In the genomic region with DNA sequence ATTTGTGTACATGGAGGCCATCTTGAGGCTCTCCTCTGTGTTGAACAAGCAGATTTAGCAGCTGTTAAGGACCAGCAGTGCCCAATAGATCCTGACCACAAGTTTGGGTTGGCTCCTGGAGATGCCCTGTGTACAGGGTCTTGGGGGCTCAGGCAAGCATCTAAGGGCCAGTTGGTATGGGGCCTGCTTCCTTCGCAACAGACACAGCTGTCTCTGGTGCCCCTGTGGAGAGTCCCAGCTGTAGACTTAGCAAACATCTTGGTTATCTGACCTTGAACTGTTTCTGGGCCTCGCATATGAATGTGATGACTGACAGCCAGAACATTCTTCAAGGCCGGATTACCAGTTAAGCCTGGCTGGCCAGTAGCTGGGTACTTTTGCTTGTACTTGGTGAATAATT, we compare ENCODE assay signal across 16 mouse cellular contexts.
DNase-seq lines count a peak whose midpoint lies in the region; TF ChIP-seq lines count a peak whose summit lies in the region.
"Had no signal": no experiment of that assay in that cellular context is flagged by ENCODE, and none has a peak within 500 bp of the region (broad histone marks: within the 10 kb centered on the region; RNA-seq: fewer than 3 reads in every experiment).

No protein-coding gene starts in this region.

- H3K27ac ChIP-seq in heart, embryonic 10.5 days = no peak overlapping the region
- H3K27ac ChIP-seq: forebrain, embryonic 12.5 days; hindbrain, embryonic 12.5 days had no signal

- intact Hi-C loops in heart, postnatal 25 days (cut with DNase I) = no loop called here

- H3K4me1 ChIP-seq in heart, embryonic 10.5 days = peaks cover 9% of the 10 kb centered on the region
- H3K4me1 ChIP-seq: forebrain, embryonic 12.5 days had no signal

- H3K27me3 ChIP-seq in heart, embryonic 10.5 days (ENCODE audit: insufficient read depth, poor library complexity, severe bottlenecking) = peaks cover 33% of the 10 kb centered on the region; the same call in 1 of the 2 replicates
- no peaks in the 10 kb centered on the region for H3K27me3 ChIP-seq in myocyte (ENCODE audit: control insufficient read depth, insufficient read depth, insufficient read length)
- H3K27me3 ChIP-seq: forebrain, embryonic 12.5 days; hindbrain, embryonic 12.5 days; Patski had no signal

- no peak overlapping the region for H3ac ChIP-seq in myocyte (ENCODE audit: control insufficient read depth, insufficient read length)

- H3K36me3 ChIP-seq in heart, embryonic 10.5 days = no peaks in the 10 kb centered on the region
- H3K36me3 ChIP-seq in myocyte (ENCODE audit: control insufficient read depth, insufficient read depth) = no peaks in the 10 kb centered on the region
- H3K36me3 ChIP-seq: forebrain, embryonic 12.5 days; hindbrain, embryonic 12.5 days had no signal

- WGBS in heart, embryonic 10.5 days = 55% methylated on average over 3 of the region's 3 CpGs

- no peaks in the 10 kb centered on the region for H3K79me2 ChIP-seq in myocyte (ENCODE audit: control insufficient read depth, insufficient read depth)

- no peaks in the 10 kb centered on the region for H3K9me3 ChIP-seq in heart, embryonic 10.5 days
- H3K9me3 ChIP-seq: forebrain, embryonic 12.5 days; hindbrain, embryonic 12.5 days had no signal

- H3K4me3 ChIP-seq in heart, embryonic 10.5 days = no peak overlapping the region
- no peak overlapping the region for H3K4me3 ChIP-seq in myocyte
- H3K4me3 ChIP-seq: forebrain, embryonic 12.5 days; hindbrain, embryonic 12.5 days had no signal

- no peak for TF ChIP-seq POLR2A in myocyte (IDR thresholded peaks at IDR 0.05; ENCODE audit: insufficient read length, low read depth)

- peak; percentile 48 to 63 for DNase-seq in adrenal gland, adult (ENCODE audit: inconsistent age in 2 of 2, low spot score in 1 of 2)
- DNase-seq in adrenal gland, adult 18-20 months (ENCODE audit: low spot score in 2 of 2) = no peak
- DNase-seq in heart, embryonic 10.5 days (ENCODE audit: low spot score) = peak; percentile 55
- DNase-seq in heart, postnatal 25 days (ENCODE audit: low spot score) = no peak
- peak; percentile 67 for DNase-seq in 416B (ENCODE audit: low read depth)
- DNase-seq in cerebellum, postnatal 36 days = no peak
- DNase-seq: adrenal gland, postnatal 14 days; cerebellum, adult 18-20 months; cerebellum, adult 9-11 months; gastrocnemius, postnatal 25 days; heart, postnatal 14 days; kidney, adult 8-10 months had no signal

- H3K4me2 ChIP-seq in myocyte (ENCODE audit: low read depth) = no peak overlapping the region
- H3K4me2 ChIP-seq: forebrain, embryonic 12.5 days; hindbrain, embryonic 12.5 days had no signal

TF ChIP-seq in myocyte, 11 proteins besides CTCF, POLR2A, EP300 and RAD21:
- no peak for TF ChIP-seq USF1 (IDR thresholded peaks at IDR 0.05; ENCODE audit: low read depth)
- TF ChIP-seq CEBPB (IDR thresholded peaks at IDR 0.05; ENCODE audit: insufficient read depth, poor library complexity, severe bottlenecking) = 0 out of 2 replicates have a peak, but pooled peaks have one; percentile 14
- TF ChIP-seq MYOD1 (IDR thresholded peaks at IDR 0.05; ENCODE audit: control insufficient read depth in 1 of 3, insufficient read length in 2 of 3, low read depth in 2 of 3) = peak; percentile 50 to 91 (median 84)
- peak; percentile 88 to 99 (median 93) for TF ChIP-seq MYOG (IDR thresholded peaks at IDR 0.05; ENCODE audit: control insufficient read depth in 1 of 3, insufficient read depth in 1 of 3, insufficient read length in 2 of 3, low read depth in 2 of 3)
- peak; percentile 87 for TF ChIP-seq TCF12 (IDR thresholded peaks at IDR 0.05; ENCODE audit: insufficient read depth, poor library complexity, severe bottlenecking)
- TF ChIP-seq MAX (IDR thresholded peaks at IDR 0.05; ENCODE audit: low read depth) = no peak
- TF ChIP-seq E2F4 (IDR thresholded peaks at IDR 0.05; ENCODE audit: insufficient read depth) = no peak
- TF ChIP-seq REST (IDR thresholded peaks at IDR 0.05; ENCODE audit: insufficient read depth, insufficient read length) = no peak
- TF ChIP-seq SRF (IDR thresholded peaks at IDR 0.05; ENCODE audit: control insufficient read depth, insufficient read length, low read depth) = no peak
- TF ChIP-seq POLR2AphosphoS2 (IDR thresholded peaks at IDR 0.05; ENCODE audit: insufficient read length, low read depth) = no peak
- TF ChIP-seq TCF3 (IDR thresholded peaks at IDR 0.05; ENCODE audit: insufficient read length, low read depth) = peak; percentile 83
TF ChIP-seq in myocyte: peak in this region for 5.

Comparison
In these comparisons a context has a peak if more than half of its experiments do, and no peak if none do; other contexts are left out.
1. DNase-seq: peak in adrenal gland, adult (2 of 2), heart, embryonic 10.5 days (single experiment) and 416B (single experiment); none in adrenal gland, adult 18-20 months (0 of 2), heart, postnatal 25 days (single experiment) and cerebellum, postnatal 36 days (0 of 2).